Mouse (Mus musculus) T-helper 2 cell (primary cell): ENCODE data around the gene Efnb2.

Experiments used
- in situ Hi-C: fragments of 300-600 bp; cut with MboI, MseI; formaldehyde crosslinking; loops from one replicate; pipeline ENCODE4 v1.15.1; 2025; ENCODE audit warnings: high pct_unique_total_duplicates

Efnb2 gene

DNA sequence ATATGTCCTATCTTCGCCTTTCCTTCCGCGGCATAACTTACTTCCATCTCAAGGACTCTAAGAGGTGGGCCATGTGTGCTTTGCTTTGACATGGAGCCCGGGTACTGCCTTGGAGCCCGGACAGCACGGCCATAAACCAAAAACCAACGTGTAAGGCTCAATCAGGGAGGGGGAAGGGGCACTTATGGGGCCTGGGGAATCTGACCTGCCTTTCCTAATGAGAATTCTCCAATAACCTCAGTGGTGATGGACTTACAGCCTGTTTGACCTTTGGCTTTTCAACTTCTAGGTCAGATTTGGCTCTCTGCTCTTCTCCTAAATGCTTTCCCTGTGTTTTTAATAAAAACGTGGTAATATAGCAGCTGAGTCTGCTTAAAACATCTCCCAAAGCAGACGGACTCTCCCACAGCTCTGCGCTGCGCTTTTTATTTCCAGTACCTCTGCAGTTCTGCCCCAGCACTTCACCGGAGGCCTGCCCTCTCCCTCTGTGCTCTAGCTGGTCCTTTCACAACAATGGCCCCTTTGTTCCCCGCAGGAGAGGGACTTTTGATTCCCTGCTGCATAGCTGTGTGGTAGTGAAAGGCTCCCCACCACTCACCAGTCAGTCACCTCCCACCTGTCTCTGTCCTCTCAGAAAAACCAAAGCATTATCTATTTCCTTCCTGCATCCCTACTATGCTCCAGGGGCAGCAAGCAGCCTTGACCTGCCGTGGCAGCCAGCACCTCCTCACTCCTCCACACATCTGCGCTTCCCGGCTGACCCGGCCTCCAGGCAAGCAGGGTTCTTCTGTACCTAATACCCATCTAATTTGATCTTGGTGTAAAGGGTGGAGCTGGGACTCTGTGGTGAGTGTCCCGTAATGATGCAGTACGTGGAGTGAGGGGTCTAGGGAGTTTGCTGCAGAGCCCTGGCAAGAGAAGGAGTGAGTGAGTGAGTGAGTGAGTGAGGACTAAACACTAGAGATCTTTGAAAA lies 41.5 kb downstream of the Efnb2 start:
- in situ Hi-C loops = no loop called here

DNA sequence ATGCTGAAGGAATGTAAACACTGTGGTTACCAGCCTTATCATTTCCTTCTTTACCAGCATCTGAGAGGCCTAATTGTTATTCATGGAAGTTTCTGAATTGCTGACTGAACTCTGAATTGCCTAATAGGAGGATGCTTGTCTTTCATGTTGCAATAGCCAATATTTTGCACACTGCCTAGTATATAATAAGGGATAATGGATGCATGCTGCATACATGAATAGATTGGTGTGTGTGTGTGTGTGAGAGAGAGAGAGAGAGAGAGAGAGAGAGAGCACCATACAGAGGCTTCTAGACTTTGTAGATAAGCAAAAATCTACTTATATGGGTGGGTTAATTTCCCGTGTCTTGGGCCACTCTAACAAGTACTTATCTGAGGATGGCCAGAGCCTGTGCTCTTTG lies 47.2 kb downstream of the Efnb2 start:
- in situ Hi-C loops = no loop called here

DNA sequence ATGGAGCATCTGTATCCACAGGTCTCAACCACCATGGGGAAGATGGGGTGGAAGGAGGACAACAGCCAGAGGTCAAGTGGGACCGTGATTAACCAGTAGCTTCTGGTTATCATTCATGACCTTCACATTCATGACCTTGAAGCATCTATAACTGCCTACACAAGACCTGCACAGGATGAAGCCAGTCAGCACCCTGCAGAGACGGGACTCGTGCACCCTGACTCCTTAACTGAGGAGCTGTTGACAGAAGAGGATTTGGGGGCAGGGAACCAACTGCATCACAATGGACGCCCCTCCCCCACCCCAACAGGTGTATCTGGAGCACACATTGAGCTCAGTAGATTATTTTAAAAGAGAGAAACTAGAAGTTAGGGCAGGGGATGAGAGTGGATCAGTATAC lies 49.1 kb downstream of the Efnb2 start:
- in situ Hi-C loops = no loop called here

DNA sequence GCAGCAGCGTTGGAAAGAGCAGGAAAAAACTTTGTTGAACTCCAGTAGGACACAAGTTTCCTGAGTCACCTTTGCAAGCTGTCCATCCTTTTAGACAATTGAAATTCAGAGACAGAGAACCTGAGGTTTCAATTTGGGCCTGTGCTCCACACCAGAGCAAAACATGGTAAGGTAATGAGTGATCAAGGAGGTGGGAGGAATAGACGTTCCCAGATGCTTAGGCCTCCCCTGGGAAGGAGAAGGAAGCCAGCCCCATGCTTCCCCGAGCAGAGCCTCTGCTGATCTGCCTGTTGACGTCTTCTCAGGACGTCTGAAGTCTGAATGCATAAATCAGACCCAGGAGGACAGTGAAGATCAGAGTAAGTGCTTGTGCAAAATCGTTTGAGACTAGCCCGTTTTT lies 51.3 kb downstream of the Efnb2 start:
- in situ Hi-C loops = no loop called here

DNA sequence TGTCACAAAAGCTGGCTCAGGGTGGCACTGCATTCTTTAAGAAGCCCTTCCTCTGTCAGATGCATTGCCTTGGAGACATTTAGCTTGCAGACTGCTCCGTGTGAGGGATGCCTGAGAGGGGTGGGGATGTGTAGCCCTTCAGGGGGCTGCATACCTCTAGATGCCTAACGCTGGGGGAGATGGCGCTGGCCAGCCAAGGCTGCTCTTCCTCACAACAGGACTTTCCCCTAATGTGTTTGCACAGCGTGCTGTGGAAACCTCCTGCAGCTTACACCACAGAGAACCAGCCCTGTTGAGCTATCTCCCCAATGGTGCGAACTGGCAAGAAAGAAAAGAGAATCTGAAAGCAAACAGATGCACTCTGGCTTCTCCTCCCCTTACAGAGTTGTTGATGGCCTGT lies 51.9 kb downstream of the Efnb2 start:
- in situ Hi-C loops = no loop called here

DNA sequence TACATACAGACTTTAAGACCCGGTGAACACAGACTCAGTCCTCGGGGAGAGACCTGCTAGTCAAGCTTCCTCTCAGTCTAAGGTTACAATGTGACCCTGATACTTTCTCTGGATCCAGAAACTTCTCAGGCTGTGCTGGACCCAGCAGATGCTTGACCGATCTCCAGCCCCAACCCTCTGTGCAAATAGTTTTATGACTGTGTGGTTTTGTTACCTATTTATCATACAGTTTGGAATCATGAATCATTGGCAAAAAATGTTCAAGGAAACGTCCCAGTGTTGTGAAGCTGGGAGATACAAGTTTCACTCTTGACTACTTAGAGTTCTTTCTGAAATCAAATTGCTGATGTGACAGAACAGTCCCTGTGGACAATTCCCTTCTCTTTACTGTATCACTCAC lies 55.4 kb downstream of the Efnb2 start:
- in situ Hi-C loops = no loop called here

DNA sequence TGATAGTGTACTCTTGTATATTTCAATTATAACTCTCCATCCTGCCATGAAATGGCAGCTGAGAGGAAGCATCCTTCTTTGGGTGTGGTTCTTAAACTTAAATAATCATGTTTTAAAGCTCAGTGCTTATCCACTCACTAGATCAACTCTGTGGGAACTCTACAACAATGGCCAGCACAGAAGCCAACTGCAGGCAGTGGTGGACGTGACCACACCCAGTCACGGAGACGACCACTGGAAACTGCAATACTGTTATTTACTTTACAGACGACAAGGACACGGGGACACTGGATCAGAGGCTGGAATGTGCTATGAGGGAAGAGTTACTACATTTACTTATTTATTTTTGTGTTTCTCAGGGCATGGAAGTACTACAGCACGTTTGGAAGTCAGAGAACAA lies 57.2 kb downstream of the Efnb2 start:
- in situ Hi-C loops = no loop called here

DNA sequence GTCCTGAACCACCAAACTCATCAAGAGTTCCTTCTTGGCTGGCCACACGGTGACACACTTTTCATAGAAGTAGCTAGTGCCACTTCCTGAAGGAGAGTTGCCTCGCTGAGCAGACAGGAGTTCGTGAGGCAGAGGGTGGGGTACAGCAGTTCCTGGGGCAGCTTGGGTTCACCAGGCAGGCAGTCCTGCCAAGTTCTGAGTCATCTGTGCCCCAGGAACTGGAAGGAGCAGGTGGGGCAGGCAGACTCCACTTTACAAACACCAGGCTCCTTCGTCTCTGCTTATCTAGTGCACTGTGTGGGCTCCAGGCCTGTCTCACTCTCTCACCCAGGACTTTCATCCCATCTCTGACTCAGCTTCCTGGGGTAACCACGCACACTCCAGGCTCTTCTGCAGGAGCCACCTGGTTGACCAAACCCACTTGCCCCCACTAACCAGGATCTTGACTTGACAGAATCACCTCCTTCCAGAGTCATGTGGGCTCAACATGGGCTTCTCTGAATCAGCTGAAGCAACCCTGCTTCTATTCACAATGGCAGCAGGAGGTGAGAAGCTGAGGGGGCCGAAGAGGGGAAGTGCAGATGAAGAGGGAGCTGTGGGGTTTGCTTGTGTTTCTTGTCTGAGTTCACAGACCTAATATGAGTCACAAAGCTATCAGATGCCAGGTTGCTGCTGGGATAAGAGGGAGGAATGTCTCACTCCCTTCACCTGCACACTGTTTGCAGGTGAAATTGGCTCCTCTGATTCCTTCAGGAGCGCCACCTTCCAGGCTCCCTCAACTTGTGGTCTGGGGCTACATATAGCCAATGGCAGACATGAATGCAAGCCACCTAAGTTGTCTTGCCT lies 58.2 kb downstream of the Efnb2 start:
- in situ Hi-C loops = no loop called here

DNA sequence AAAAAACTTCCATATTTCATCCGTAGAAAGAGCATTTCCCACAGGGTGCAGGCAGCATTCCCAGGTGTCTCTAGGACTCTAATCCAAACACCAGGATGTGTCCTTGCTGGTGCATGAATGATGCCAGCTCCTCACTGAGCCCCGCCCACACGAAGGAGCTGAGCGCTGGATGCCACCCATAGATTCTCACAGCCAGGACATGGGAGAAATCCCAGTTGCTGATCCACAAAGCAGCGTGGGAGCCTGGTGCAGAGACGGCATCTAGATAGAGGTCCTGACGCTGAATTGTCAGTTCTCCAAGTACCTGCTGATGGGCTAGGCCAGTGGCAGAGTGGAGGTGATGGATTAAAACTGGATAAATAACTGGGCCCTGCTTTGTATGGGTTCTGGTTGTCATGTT lies 61.1 kb downstream of the Efnb2 start:
- in situ Hi-C loops = no loop called here

DNA sequence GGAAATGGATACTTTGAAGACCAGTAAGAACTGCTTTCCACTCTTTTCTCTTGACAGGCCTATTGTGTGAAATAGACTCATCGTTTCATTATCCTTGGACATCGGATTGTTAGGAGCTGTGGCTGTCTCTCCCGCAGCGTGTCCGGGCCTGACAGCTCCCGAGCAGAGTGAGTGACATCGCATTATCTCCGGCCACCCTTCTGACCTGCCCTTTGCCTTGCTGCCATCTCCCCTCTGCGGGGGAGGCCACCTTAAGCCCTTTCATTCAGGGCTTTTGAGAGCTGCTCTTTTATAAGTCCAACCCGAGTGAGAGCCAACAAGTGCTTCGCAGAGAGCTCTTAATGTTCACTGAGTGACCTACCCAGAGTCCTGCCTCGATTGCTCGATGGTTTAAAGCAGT lies 63.6 kb downstream of the Efnb2 start:
- in situ Hi-C loops = no loop called here

DNA sequence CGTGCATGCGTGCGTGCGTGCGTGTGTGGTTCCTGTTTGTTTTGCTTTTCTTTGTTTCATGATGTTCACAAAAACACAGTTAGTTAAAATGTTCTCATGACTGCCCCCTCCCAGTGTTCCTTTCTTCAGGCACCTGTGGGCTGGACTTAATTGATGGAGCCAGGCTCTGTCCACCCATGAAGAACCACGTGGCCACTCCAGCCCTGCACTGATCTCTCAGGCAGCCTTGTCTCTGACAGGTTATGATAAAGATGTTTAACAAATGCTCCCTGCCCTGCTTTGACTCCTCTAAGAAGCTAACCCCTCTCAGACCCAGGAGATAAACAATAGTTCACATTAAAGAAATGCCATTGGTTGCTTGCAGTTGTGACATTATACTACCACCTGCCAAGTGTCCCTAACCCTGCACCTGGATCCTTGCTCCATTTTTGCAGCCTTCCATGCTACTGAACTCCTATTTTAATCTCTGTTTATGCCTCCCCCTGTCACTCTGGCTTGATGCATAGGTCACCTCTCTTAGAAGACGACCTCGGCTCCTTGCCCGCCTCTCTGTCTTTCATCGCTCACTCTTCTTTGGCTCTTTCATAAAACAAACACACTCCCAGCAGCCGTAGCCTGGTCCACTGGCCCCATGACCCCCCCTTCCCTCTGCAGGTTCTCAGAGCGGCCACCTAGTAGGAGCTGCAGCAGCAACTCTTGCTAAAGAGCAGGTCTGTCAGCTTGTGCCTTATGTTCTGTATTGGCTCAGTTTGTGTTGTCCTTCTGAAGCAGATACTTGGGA lies 65.0 kb downstream of the Efnb2 start:
- in situ Hi-C loops = no loop called here

DNA sequence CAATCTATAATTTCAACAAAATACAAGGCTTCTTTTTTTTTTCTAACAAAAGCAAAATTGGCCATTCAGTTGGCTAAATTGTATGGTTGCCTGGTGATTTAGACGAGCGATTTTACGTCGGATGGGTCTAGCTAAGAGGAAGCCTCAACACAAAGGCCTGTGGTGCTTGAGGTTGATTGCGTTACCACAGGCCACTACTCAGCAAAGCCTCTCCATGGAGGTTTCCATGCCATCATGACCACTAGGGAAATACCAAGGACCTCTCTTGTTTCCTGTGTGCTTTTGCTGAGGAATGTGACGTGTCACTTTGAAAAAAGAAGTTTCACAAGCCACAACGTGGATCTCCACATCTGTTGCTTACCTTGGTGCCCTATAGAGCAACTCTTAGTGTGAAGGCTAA lies 67.2 kb downstream of the Efnb2 start:
- in situ Hi-C loops = no loop called here

DNA sequence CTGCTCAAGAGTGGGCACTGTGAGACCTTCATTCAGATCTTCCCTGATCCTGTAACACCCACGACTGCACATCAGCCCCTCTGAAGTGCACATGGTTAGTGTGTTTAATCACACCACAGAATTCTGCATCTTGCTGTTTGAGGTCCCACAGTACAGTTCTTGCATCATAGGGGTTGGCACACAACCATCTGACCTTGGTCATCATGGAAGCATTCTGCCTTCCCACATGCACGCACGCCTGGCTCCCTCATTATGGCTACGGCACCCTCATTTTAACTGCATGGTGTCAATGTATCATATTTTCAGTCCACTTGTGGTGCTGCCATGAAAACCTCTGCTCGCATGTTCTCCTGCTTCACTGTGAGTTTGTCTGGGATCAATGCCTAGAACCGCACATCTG lies 67.7 kb downstream of the Efnb2 start:
- in situ Hi-C loops = no loop called here

DNA sequence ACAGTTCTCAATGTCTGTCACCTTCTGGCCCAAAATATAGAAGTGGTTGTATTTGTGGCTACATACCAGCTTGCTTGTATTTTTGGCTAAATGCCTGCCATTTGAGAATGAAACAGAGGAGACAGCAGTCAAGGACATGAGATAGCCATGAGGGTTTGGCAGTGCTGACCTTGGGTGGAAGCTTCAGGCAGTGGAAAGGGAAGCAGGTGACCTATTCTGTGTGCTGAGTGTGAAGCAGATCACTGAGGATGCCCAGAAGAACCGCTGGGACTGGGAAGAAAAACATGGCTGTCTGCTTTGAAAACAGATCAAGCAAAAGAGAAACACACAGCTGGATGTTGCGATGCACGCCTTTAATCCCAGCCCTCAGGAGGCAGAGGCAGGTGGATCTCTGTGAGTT lies 68.7 kb downstream of the Efnb2 start:
- in situ Hi-C loops = no loop called here

DNA sequence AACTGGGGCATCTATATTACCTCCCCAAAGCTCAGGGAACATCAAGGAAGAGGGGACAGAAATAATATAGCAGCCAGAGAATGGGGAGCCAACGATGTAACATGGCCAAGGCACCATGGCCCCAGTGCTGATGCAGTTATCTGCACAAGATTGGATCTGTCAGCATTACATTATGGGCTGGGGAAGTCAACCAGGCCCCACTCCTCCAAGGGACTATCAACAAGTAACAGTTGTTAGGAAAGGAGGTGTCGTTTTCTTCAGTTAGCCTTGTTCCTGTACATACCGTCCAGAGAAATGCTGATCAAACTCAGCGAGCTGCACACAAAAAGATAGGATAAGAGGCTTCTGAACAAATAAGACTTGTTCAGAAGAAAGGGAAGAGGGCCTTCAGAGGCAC lies 77.1 kb downstream of the Efnb2 start:
- in situ Hi-C loops = no loop called here

DNA sequence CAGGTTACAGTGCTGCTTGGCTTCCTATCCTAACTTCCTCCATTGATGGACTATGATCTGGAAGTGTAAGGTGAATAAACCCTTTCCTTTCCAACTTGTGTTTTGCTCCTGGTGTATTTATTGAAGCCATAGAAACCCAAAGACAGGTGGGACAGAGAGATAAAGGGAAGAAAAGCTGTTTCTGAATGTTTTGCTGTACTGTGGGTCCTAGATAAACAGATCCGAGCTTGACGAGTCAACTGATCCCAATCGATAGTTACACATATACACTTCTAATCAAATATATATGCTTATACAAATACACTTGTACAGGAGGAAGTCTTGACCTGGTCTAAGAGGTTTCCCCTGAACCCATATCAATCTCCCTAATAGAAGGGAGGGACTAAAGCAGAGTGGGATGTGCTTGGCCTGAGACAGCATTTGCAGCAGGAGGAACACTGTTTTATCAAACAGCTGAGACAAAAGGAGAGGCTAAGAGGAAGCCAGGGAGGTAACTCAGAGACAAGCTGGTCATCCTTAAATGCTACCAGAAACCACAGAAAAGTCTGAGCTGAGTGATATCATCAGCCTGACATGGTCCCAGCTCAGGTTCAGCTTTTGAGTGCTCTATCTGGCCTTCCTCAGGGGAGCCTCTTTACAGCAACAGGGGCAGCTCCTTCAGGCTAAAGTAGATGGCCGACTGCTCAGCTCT lies 77.6 kb downstream of the Efnb2 start:
- in situ Hi-C loops = no loop called here

DNA sequence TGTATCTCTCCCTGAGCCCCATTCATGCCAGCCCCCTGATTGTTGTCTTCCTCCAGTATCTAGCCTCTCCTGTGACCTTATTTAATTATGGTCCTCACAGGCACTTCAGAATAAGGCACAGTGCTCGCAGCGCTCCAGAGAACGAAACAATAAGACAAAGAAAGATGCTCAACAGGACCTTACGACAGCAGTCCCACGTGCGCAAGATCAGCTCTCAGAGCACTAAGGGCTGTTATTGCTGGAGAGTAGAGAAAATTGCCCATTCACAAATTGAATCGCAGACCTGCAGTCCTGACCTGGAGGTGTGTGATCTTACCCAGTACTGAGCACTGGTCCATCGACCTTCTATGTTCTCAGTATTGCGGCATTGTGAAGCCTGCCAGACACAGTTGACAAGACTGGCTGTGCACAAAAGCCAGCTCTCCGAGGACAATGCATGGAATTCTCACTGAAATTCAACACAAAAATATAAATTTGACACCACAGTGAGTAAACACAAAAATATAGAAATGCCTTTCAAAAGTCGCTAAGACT lies 83.2 kb downstream of the Efnb2 start:
- in situ Hi-C loops = no loop called here

DNA sequence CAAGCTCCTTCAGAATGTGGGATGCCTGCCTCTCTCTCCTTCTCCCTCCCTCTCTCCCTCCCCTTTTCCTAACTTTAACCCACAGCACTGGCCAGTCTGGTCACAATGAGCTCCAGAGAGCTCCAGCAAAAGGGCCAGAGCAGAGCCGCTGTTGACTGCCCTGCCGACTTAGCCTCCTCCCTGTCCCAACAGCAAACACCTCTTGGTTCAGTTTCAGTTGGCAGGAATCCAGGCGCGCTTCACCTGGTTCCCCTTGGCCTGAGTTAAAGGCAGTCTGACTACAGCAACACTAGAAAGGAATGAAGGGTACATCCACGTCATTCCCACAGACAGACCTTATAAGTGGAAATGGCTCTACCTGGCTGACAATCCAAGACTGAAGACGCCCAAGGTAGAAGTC lies 84.2 kb downstream of the Efnb2 start:
- in situ Hi-C loops = no loop called here

DNA sequence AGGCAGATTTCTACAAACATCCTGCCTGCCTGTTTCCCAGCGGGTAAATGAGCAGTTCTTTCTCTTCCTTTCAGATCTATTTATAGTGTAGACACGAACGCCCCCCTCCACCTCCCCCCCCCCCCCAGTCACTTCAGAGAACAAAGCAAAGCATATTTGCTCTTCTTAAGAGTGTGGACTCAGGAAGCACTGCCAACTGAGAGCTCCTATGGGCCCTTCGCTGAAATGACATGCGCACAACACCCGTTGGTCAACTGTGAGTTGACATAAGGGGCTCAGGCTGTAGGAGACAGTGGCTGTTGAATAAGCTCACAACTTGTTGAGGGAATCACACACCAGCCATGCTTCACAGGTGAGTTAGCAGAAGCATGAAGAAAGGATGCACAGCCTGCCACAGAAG lies 84.8 kb downstream of the Efnb2 start:
- in situ Hi-C loops = no loop called here

DNA sequence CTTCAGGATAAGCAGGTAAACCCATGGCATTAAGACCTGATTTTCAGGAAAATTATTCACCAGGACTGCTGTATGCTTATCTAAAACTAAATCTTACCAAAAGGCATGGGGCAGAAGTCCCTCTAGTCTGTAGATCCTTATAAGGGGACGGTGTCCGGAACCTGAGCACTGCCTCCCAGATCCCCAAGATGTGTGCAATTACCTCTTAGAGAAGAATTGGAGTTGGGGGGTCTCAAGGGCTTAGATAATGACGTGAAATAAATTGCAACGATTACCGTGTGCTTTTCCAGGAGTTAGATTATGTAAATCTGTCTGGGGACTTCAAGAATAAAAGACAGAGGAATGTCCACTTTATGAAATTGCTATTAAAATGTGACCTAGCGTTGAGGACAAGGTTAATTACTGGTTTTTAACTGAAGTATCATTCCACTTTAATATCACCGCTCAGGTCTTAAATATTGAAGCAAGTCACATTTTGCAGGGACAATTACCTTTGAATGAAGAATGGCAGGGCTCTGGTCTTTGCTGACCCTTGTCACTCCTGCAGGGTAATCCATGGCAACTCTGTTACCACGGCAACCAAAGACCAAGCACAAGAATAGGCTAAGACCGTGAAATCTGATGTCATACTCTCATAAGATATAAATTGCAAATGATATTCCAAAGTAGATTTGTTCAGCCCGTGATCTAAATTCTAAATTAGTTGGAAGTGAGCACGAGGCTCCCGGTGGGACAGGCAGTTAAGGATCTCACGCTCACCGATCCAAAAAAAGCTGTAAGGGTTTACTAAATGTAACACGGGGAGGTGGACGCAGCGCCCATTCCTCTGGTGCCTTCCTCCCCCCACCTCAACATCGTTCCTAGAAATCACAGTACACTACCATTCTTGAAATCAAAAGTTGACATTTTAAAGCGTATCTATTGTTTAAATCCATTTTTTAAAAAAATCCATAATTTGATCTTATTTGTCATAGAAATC lies 86.2 kb downstream of the Efnb2 start:
- in situ Hi-C loops = no loop called here
